Mouse (Mus musculus): ENCODE results near the gene Hypk. TPM values are rescaled to one million over a fixed set of nuclear protein-coding genes. Genes with fewer than 3 reads are reported as not detected.
A peak's percentile ranks its signal among the peaks of the same experiment; 100 is the strongest.

The Hypk gene
- total RNA-seq, 2 experiments from 2014 or later = 21.0 to 21.7 TPM

GRCm38 (mm10) chr2:121439746-121440145 lies 13.3 kb upstream of the Hypk start:
- Histone ChIP-seq H3K27ac (no peak overlapping the region), H3K4me3 (no peak overlapping the region)
- DNase-seq = no peak
- TF ChIP-seq CTCF (IDR thresholded peaks at IDR 0.05) = no peak
- intact Hi-C loops (cut with DNase I) = no loop called here

DNA sequence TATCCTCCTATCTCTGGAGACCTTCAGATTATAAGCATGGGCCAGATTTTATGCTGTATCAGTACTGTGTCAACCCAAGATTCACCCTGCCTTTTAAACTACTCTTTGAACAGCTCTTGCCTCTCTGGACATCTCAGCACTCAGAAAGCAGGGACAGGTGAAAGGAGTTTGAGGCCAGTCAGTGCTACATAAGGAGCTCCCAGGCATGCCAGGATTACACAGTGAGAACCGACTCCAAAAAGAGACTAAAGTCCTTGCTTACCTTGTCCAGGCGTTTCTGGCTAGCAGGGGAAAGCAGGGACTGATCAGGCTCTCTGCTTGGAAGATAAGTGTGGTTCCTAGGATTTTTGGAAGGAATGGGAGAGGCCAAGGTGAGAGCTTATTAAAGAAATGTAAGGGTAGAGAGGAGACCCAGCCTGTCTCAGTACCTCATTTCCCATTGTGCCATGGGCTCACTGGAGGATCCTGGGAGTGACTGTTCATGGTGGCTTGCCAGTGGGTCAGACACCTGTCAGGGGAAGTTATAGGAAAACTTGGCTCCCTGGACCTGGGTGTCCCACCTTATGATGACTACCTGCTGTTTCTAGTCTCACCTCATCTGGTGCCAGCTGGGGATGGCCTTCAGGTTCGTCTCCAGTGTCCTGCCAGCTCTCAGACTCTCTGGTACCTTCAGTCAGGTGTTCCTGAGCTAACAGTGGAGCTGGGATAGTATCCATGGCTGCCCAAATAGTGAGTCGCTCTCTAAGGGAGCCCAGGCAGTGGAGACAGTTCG lies 12.1 kb upstream of the Hypk start:
- H3K27ac ChIP-seq = no peak overlapping the region
- no peak for TF ChIP-seq CTCF (IDR thresholded peaks at IDR 0.05)
- H3K4me3 ChIP-seq = no peak overlapping the region
- intact Hi-C loops (cut with DNase I) = no loop called here
- no peak for DNase-seq

DNA sequence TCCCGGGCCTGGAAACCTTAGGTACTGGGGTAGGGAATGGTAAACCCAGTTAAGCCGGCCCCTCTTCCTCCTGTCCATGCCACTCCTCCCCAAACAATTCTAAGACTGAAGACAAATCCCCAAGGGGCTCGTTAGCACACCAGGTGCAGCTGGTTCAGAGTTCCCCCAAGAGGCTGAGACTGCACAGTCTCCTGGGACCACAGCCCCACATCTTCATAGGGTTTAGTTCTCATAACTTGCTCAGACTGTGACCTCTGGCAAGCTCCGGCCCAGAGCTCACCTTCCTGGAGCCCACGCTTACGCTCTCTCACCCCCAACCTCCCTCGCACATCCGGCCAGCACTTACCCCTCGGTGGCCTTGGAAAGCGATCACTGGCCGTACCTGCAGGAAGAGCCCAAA lies 11.3 kb upstream of the Hypk start:
- no peak for TF ChIP-seq CTCF (IDR thresholded peaks at IDR 0.05)
- Histone ChIP-seq H3K27ac (no peak overlapping the region), H3K4me3 (peak overlapping the region; percentile 82)
- no peak for DNase-seq
- intact Hi-C loops (cut with DNase I) = no loop called here

- peak; percentile 77 for DNase-seq
- intact Hi-C loops (cut with DNase I) = no loop called here
- Histone ChIP-seq H3K27ac (peak overlapping the region; percentile 48), H3K4me3 (peak overlapping the region; percentile 82)
- no peak for TF ChIP-seq CTCF (IDR thresholded peaks at IDR 0.05)
These were observed 10.6 kb upstream of the Hypk start for GRCm38 (mm10) chr2:121442259-121443067.

DNA sequence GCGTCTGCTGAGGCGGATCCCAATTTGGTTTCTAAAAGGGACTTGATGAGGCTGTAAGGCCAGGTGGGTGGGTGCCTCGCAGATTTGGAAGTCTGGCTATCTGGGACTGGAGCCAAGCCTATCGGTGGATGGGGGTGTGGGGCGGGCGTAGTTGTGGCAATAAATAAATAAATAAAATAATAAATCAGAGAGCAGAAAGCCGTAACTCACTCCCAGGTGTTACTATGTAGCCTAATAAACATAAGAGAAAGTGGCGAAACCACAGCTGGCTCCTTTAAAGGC lies 10.1 kb upstream of the Hypk start:
- intact Hi-C loops (cut with DNase I) = no loop called here

DNA sequence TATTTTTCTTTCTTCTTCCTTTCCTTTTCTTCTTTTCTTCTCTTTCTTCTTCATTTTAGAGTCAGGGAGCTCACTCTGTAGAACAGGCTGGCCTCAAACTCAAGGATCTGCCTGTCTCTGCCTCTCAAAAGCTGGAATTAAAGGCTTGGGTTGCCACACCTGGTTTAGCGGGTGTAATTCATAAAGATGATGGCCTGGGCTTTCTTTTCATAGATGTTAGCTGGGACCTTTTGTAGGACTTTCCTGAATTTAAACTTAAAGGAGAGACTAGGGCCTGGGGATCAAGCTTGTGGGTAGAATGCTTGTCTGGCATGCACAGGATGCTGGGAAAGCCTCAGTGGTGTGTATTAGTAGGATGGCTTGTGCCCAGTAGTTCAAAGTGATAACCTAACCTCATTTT lies 8.9 kb upstream of the Hypk start, which contains the start of gene Ell3:
Gene Ell3 (minus strand): TSS at position 101 of the 400 bp plus-strand sequence.
- no peak for DNase-seq
- TF ChIP-seq CTCF (IDR thresholded peaks at IDR 0.05) = no peak
- Histone ChIP-seq H3K27ac (no peak within 1 kb of the TSS), H3K4me3 (peak within 1 kb of the TSS; percentile 82)
- intact Hi-C loops (cut with DNase I) = no loop called here

More for the DNA sequence above, 10.1 kb upstream of the Hypk start:
- DNase-seq = peak; percentile 25
- no peak for TF ChIP-seq CTCF (IDR thresholded peaks at IDR 0.05)
- peak overlapping the region; percentile 82 for H3K4me3 ChIP-seq
- H3K27ac ChIP-seq = peak overlapping the region; percentile 48

- Histone ChIP-seq H3K4me3 (no peak overlapping the region), H3K27ac (no peak overlapping the region)
- DNase-seq = no peak
- intact Hi-C loops (cut with DNase I) = no loop called here
- no peak for TF ChIP-seq CTCF (IDR thresholded peaks at IDR 0.05)
These were observed 8.0 kb upstream of the Hypk start for GRCm38 (mm10) chr2:121445117-121445516.

GRCm38 (mm10) chr2:121446506-121446905 lies 6.6 kb upstream of the Hypk start:
- TF ChIP-seq CTCF (IDR thresholded peaks at IDR 0.05) = no peak
- no peak overlapping the region for H3K27ac ChIP-seq
- intact Hi-C loops (cut with DNase I) = loop anchor here (2.0 kb wide), 1 partner anchor 30 kb away; no protein-coding TSS in a partner anchor
- no peak overlapping the region for H3K4me3 ChIP-seq
- no peak for DNase-seq

GRCm38 (mm10) chr2:121447006-121447405 lies 6.1 kb upstream of the Hypk start:
- DNase-seq = no peak
- H3K4me3 ChIP-seq = no peak overlapping the region
- H3K27ac ChIP-seq = no peak overlapping the region; the same call in 1 of the 2 replicates
- no peak for TF ChIP-seq CTCF (IDR thresholded peaks at IDR 0.05)
- intact Hi-C loops (cut with DNase I) = loop anchor here (2.0 kb wide), 1 partner anchor 30 kb away; no protein-coding TSS in a partner anchor

DNA sequence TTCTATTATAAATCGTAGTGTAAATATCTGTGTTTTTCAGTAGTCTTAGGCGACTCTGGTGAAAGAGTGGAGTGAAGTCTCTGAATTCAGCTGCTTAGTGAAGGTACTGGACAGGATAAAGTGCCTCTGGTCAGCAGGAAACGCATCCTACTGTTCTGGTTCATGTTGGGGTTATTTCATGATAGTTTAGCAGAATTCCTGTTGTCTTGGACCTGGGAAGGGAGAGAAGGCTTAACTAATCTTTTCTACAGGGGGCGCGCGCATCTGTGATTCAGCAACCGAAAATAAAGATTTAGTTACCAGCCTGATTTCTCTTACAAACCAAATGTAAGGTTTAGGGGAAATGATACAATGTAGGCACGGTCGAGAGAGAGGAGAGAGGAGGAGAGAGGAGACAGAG lies 5.0 kb upstream of the Hypk start:
- TF ChIP-seq CTCF (IDR thresholded peaks at IDR 0.05) = peak; percentile 48
- Histone ChIP-seq H3K4me3 (peak overlapping the region; percentile 86), H3K27ac (peak overlapping the region; percentile 100)
- DNase-seq = peak; percentile 56
- intact Hi-C loops (cut with DNase I) = no loop called here

DNA sequence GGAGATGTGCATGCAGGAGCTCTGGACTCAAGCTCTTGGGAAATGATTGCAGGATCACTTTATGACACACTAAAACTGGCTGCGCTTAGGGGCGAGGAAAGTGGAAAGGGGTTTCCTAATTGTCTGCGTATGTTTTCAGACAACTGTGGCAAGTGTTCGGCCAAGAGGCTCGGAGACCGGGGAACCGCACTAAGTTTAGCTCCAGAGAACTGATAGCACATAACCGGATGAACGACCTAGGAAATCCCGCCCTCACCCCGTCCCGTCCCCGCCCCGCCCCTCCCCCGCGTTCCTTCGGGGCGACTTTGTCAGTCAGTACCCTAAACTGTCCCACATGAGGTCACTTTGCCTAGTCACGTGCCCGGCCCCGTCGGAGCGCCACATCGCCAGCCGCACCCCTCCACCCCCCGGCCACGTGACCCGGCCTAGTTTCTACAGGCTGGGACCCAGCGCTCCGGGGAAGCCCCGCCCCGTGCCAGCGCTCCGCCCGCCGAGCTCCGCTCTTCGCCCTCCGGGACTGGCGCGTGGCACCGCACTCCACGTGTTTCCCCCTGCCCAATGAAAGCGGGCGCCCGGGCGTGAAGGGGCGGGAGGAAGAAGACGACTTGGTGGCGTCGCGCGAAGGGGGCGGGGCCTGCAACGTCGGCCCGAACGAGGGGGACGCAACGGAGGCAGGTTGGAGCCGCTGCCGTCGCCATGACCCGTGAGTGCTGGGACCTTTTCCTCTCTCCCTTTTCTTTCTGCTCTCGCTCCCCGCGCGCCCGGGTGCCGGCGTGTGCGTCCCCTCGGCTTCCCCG lies 4.2 kb upstream of the Hypk start, which contains the start of gene Serf2:
Gene Serf2 (plus strand): TSS at position 457 of the 797 bp plus-strand sequence.
- H3K4me3 ChIP-seq = peak within 1 kb of the TSS; percentile 86
- intact Hi-C loops (cut with DNase I) = no loop called here
- H3K27ac ChIP-seq = peak within 1 kb of the TSS; percentile 100
- peak; percentile 100 for DNase-seq
- no peak for TF ChIP-seq CTCF (IDR thresholded peaks at IDR 0.05)

DNA sequence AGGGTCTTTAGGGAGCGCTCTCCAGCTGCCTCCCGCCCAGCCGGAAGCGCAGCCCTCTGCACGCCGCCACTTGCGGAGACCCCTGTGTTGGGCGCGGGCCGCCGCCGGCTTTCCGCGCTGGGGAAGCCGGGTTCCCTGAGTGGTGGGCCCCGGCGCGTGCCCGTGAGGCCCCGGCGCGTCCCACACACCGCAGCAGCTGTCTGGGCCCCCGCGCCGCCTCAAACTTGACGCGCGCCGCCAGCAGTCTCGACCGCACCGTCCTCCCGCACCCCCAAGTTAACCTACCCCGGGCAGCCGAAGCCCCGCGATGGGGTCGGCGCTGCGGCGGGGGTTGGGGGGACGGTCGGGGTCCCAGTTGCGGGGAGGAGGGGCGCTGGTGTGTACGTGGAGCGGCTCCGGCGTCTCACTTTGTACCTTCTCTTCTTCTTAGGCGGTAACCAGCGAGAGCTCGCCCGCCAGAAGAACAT lies 3.5 kb upstream of the Hypk start:
- peak overlapping the region; percentile 100 for H3K27ac ChIP-seq
- intact Hi-C loops (cut with DNase I) = no loop called here
- DNase-seq = peak; percentile 66
- peak overlapping the region; percentile 86 for H3K4me3 ChIP-seq
- no peak for TF ChIP-seq CTCF (IDR thresholded peaks at IDR 0.05)

All from gastrocnemius, adult 2 months (tissue).